Mouse (Mus musculus) liver, adult 2 months (tissue): Measurements from ENCODE around the gene Fgfr2.

Source experiments
- CTCF ChIP-seq: fragments of 200-500 bp; IDR thresholded peaks from 2 replicates; pipeline ENCODE4 v1.5.1; 2011; ENCODE audit warnings: low read depth, low read length, control low read depth
- POLR2A ChIP-seq: fragments of 200-500 bp; IDR thresholded peaks from 2 replicates; pipeline ENCODE4 v1.6.1; 2011; ENCODE audit warnings: low read length, control low read depth; ENCODE audit not compliant: insufficient read depth; ENCODE audit errors: extremely low read depth

DNA sequence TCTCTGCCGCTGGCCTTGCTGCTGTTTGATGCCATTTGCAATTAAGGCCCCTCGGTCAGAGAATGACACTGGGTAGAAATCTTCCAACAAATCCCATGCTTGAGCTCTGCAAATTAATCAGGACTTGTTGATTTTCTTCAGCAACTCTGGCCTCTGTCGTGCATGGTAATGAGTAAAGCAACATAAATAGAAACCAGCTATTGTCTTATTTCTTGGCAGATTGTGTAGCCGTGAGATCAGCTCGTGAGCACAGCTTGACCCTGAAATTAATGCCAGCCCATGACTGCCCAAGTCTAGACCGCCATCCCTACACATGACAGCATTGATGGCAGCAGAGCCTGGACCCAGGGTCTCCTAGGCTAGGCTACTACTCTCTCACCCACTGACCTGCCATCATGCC is 994.5 kb downstream of the Fgfr2 start:
- TF ChIP-seq CTCF (no peak), POLR2A (no peak)
